Mouse (Mus musculus): ENCODE results near the gene Abca8a. TPM values are rescaled to one million over a fixed set of nuclear protein-coding genes. Genes with fewer than 3 reads are reported as not detected.
"Not testable (repeated sequence)": the region's sequence is repeated elsewhere in the genome, so short reads cannot be mapped to it uniquely, and the experiment has no call there.

Abca8a gene
- total RNA-seq, 2 experiments from 2014 or later, result 29.0 to 38.6 TPM

GRCm38 (mm10) chr11:109988164-109988563 is 107.6 kb downstream of the Abca8a start:
- no peak for DNase-seq (ENCODE audit: low spot score)

- DNase-seq (ENCODE audit: low spot score), result not testable (repeated sequence)
Observed at GRCm38 (mm10) chr11:109987460-109988072, 108.2 kb downstream of the Abca8a start.

GRCm38 (mm10) chr11:109981872-109982271 is 113.9 kb downstream of the Abca8a start:
- no peak for DNase-seq (ENCODE audit: low spot score)

Other genes starting within 250 kb of the Abca8a start
- gene Abca8b, start 100.1 kb downstream of the Abca8a start, total RNA-seq (2021), result 10 to 100 TPM; 13.6 to 22.5 TPM
- gene Abca9, start 72.2 kb upstream of the Abca8a start, total RNA-seq (2021), result 10 to 100 TPM in 1 of 2 experiments, 1 to 10 TPM in 1; 8.4 to 12.9 TPM
- 1 to 10 TPM; 2.7 to 3.7 TPM for gene Abca6, start 155.8 kb upstream of the Abca8a start, total RNA-seq (2021)
- 10 to 100 TPM in 1 of 2 experiments, 1 to 10 TPM in 1; 9.5 to 12.8 TPM for gene Abca5, start 241.7 kb upstream of the Abca8a start, total RNA-seq (2021)